Mouse (Mus musculus) kidney, adult 2 months (tissue): ENCODE data around the gene Tesk2. TPM values are rescaled to one million over a fixed set of nuclear protein-coding genes. Genes with fewer than 3 reads are reported as not detected.
"Not testable (repeated sequence)": the region's sequence is repeated elsewhere in the genome, so short reads cannot be mapped to it uniquely, and the experiment has no call there.

ENCODE experiments used
- DNase-seq: peaks from one replicate; pipeline ENCODE4 v3.0.0; 2021
- H3K27ac ChIP-seq: fragments of 200-500 bp; 2 replicates; pipeline ENCODE4 v1.5.1; 2012; ENCODE audit warnings: low read depth, low read length, control low read depth, inconsistent platforms; ENCODE audit not compliant: insufficient read depth
- H3K27me3 ChIP-seq: fragments of 200-500 bp; replicated peaks from 2 replicates; pipeline ENCODE4 v1.6.1; 2012; ENCODE audit warnings: mild to moderate bottlenecking, moderate library complexity, low read length, inconsistent platforms; ENCODE audit not compliant: control insufficient read depth, insufficient read depth
- H3K36me3 ChIP-seq: fragments of 200-500 bp; 2 replicates; pipeline ENCODE4 v1.6.1; 2012; ENCODE audit warnings: mild to moderate bottlenecking, moderate library complexity, low read length, inconsistent platforms; ENCODE audit not compliant: control insufficient read depth, insufficient read depth
- H3K4me1 ChIP-seq: fragments of 200-500 bp; 2 replicates; pipeline ENCODE4 v1.6.1; 2011; ENCODE audit warnings: low read length; ENCODE audit not compliant: control insufficient read depth, insufficient read depth
- H3K4me3 ChIP-seq: fragments of 200-500 bp; 2 replicates; pipeline ENCODE4 v1.5.1; 2011; ENCODE audit warnings: mild to moderate bottlenecking, low read depth, low read length, control low read depth; ENCODE audit not compliant: insufficient read depth
- CTCF ChIP-seq: fragments of 200-500 bp; conservative IDR thresholded peaks from 2 replicates; pipeline ENCODE4 v1.5.1; 2011; ENCODE audit warnings: low read depth, mild to moderate bottlenecking, control low read depth, low read length, moderate library complexity, mixed read lengths; ENCODE audit not compliant: insufficient read depth, insufficient read length
- POLR2A ChIP-seq: fragments of 200-500 bp; IDR thresholded peaks from one replicate; pipeline ENCODE4 v1.6.1; 2011; ENCODE audit warnings: low read depth, low read length, control low read depth
- WGBS: fragments of 180-500 bp; shearing (Covaris S2); methylation state at CpG from one replicate; pipeline ENCODE4 v1.1.7; 2018; 5-methylcytosine and 5-hydroxymethylcytosine counted together
- polyA plus RNA-seq: library from polyadenylated mRNA; depleted of rRNA; stranded (reverse); fragments of >200 nt; gene quantifications from 2 replicates; pipeline ENCODE4 v1.2.3, GENCODE M21; 2012; rRNA removed

Gene Tesk2
- polyA plus RNA-seq, result 10.7 and 11.7 TPM in 2 replicates

- H3K4me1 ChIP-seq, result peaks cover 2% of the 10 kb centered on the region; the same call in 1 of the 2 replicates
- DNase-seq, result peak; percentile 99
- under 1% methylated on average over 34 of the region's 34 CpGs for WGBS
- TF ChIP-seq CTCF (no peak), POLR2A (peak; percentile 46)
- H3K27ac ChIP-seq, result peak within 1 kb of the TSS; percentile 80
- H3K36me3 ChIP-seq, result no peaks in the 10 kb centered on the region
- peak within 1 kb of the TSS; percentile 93 for H3K4me3 ChIP-seq
- H3K27me3 ChIP-seq, result no peaks in the 10 kb centered on the region
Measured at GRCm38 (mm10) chr4:116720343-116721097, at the start of gene Tesk2. Gene Tesk2, plus strand, starts transcription at chr4:116720948.

- H3K36me3 ChIP-seq, result no peaks in the 10 kb centered on the region
Measured at GRCm38 (mm10) chr4:116672785-116673184, 48.0 kb upstream of the Tesk2 start.

GRCm38 (mm10) chr4:116674761-116675160 is 46.0 kb upstream of the Tesk2 start:
- not testable (repeated sequence) for DNase-seq, H3K36me3 ChIP-seq, H3K27me3 ChIP-seq, H3K4me1 ChIP-seq, H3K27ac ChIP-seq, H3K4me3 ChIP-seq
- WGBS, result 92% methylated on average over 6 of the region's 6 CpGs

More at GRCm38 (mm10) chr4:116672785-116673184, 48.0 kb upstream of the Tesk2 start:
- Histone ChIP-seq H3K27ac (no peak overlapping the region), H3K4me3 (no peak overlapping the region), H3K4me1 (peaks cover 4% of the 10 kb centered on the region), H3K27me3 (no peaks in the 10 kb centered on the region)
- 40% methylated on average over 2 of the region's 2 CpGs for WGBS
- peak; percentile 54 for DNase-seq
- no peak for TF ChIP-seq POLR2A
- TF ChIP-seq CTCF, result no peak

- WGBS, result 85% methylated on average over 3 of the region's 3 CpGs
- no peaks in the 10 kb centered on the region for H3K36me3 ChIP-seq
- no peaks in the 10 kb centered on the region for H3K27me3 ChIP-seq
- H3K27ac ChIP-seq, result no peak overlapping the region
- H3K4me3 ChIP-seq, result no peak overlapping the region
- DNase-seq, result no peak
- TF ChIP-seq POLR2A (no peak), CTCF (no peak)
- H3K4me1 ChIP-seq, result no peaks in the 10 kb centered on the region
Measured at GRCm38 (mm10) chr4:116676027-116676426, 44.7 kb upstream of the Tesk2 start.

GRCm38 (mm10) chr4:116677808-116678207 is 42.9 kb upstream of the Tesk2 start:
- Histone ChIP-seq H3K4me1 (no peaks in the 10 kb centered on the region), H3K27me3 (no peaks in the 10 kb centered on the region), H3K36me3 (no peaks in the 10 kb centered on the region), H3K27ac (no peak overlapping the region), H3K4me3 (no peak overlapping the region)
- 86% methylated on average over 1 of the region's 1 CpGs for WGBS
- no peak for TF ChIP-seq POLR2A
- TF ChIP-seq CTCF, result no peak
- DNase-seq, result no peak

- Histone ChIP-seq H3K4me1 (no peaks in the 10 kb centered on the region), H3K27ac (no peak overlapping the region), H3K36me3 (no peaks in the 10 kb centered on the region), H3K4me3 (no peak overlapping the region), H3K27me3 (no peaks in the 10 kb centered on the region)
- WGBS, result 67% methylated on average over 5 of the region's 5 CpGs
- TF ChIP-seq CTCF (no peak), POLR2A (no peak)
- DNase-seq, result no peak
Measured at GRCm38 (mm10) chr4:116679141-116679540, 41.6 kb upstream of the Tesk2 start.

- H3K27ac ChIP-seq, DNase-seq, H3K36me3 ChIP-seq, H3K4me1 ChIP-seq, H3K27me3 ChIP-seq, H3K4me3 ChIP-seq: not testable (repeated sequence)
- WGBS, result 96% methylated on average over 4 of the region's 4 CpGs
Measured at GRCm38 (mm10) chr4:116680521-116680920, 40.2 kb upstream of the Tesk2 start.
